Mouse (Mus musculus) adrenal gland, adult 8-10 months (tissue): Measurements from ENCODE around the gene Nat8l. TPM values are rescaled to one million over a fixed set of nuclear protein-coding genes. Genes with fewer than 3 reads are reported as not detected.

Experiments
- DNase-seq: peaks from one replicate; pipeline ENCODE4 v3.0.0; 2022
- total RNA-seq, 4 experiments: library from RNA; stranded (reverse); gene quantifications; 2 replicates each; pipeline ENCODE4 v1.2.4; 2022

Gene Nat8l
- total RNA-seq, 4 experiments from 2014 or later, result 3.0 to 14.4 (median 11.8) TPM

DNA sequence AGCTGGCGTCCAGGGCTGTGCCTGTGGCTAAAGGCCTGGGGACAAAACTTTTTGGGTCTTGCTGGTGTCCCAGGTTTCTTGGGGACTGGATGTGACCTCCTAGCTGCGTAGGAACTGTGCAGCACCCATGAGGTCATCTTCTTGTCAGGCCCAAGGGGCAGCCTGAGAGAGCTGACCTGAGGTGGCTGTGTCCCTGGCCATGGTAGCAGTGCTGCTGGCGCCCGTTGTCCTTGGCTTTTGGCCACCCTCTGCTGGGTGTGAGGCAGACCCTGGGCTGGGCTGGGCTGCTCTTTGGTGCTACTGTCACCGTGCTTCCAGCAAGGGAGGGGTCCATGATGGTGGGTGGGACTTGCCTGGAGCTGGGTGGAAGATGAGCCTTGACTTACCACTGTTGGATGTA is 8.8 kb downstream of the Nat8l start:
- DNase-seq, result no peak

- DNase-seq, result no peak
Observed at GRCm38 (mm10) chr5:34006832-34007231, 11.0 kb downstream of the Nat8l start.

GRCm38 (mm10) chr5:34007392-34007941 is 11.7 kb downstream of the Nat8l start:
- no peak for DNase-seq

DNA sequence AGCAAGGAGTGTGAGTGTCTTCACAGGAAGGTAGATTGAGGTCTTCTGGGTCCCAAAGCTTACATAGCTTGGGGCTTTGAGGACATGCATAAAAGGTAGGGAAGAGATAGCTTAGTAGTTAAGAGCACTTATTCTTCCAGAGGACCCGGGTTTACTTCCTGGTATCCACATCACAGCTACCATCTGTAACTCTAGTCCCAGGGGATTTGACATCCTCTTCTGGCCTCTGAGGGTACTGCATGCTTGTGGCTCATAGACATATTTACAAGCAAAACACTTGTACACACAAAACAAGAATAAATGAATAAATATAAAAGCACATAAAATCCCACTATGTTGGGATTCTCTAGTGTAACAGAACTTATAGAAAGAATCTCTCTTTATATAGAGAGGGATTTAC is 18.9 kb downstream of the Nat8l start:
- no peak for DNase-seq

- no peak for DNase-seq
Observed at GRCm38 (mm10) chr5:34018968-34019367, 23.2 kb downstream of the Nat8l start.

DNA sequence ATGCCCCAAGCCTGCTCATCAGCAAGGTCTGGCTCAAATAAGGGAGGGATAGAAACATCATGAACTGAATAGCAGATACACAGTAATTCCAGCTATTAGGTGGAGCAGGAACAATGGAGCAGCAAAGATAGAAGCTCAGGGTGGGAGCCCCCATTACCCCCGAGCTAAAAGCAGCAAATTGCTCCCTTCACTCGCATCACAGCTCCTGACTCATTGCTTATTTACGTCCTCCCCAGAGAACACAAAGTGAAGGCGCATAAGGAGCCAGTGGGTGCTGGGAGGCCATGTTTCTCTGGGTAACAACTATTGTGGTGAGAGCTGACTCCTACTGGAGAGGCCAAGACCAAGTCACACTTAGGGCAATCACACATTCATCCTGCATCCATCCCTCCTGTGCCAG is 34.3 kb downstream of the Nat8l start:
- no peak for DNase-seq

DNA sequence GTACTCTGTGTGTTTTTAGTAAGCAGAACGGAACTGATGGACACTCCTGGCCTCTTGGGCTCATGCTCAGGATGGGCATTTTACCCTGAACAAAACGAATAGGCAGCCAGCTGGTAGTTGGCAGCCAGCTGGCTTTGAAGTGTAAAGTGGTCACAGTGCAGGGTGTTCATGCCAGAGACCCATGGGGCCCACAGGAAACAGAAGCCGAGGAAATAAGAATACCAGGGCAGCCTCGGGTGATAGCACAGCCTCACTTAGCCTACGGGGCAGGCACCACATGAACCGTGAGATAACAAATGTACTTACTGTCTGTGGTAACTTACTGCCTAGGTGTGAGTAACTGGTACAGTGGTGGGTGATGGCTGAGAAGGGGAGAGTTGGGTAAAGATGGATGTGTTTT is 35.2 kb downstream of the Nat8l start:
- DNase-seq, result no peak

DNA sequence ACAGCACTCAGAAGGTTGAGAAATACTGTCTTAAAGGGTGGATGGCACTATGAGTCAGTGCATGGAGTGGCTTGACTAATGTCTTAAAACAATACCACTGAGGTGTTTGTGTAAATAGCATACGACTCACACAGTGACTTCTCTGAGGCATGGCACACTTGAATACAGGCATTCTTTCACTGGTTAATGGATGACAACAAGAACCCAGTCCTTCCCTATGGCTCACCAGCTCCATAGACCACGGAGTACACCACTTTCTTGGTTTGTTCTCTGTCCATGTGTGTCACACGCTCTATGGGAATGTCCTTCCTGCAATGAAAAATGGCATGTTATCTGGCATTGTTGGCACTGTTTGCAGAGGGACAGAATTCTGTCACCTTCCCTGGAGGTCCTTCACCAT is 36.7 kb downstream of the Nat8l start:
- DNase-seq, result no peak

Other genes with a start within 250 kb of the Nat8l start
- 100 to 1,000 TPM in 2 of 4 experiments, 10 to 100 TPM in 2; 96.8 to 124 (median 103) TPM for gene Letm1, start 213.2 kb upstream of the Nat8l start, total RNA-seq
- 10 to 100 TPM; 40.6 to 60.1 (median 54.9) TPM for gene Nsd2, start 175.3 kb upstream of the Nat8l start, total RNA-seq
- gene Nelfa, start 59.6 kb upstream of the Nat8l start, total RNA-seq, result 10 to 100 TPM; 19.5 to 29.0 (median 23.2) TPM
- gene Gm1673, start 12.6 kb upstream of the Nat8l start, total RNA-seq, result 10 to 100 TPM; 20.2 to 71.9 (median 43.4) TPM
- gene Poln, start 173.5 kb downstream of the Nat8l start, total RNA-seq, result 1 to 10 TPM; 2.5 to 7.1 (median 5.3) TPM
- 1 to 10 TPM; 6.5 to 7.8 (median 7.7) TPM for gene Haus3, start 173.5 kb downstream of the Nat8l start, total RNA-seq
- 100 to 1,000 TPM; 118 to 131 (median 125) TPM for gene Mxd4, start 191.7 kb downstream of the Nat8l start, total RNA-seq